Mouse (Mus musculus): Measurements from ENCODE around the gene Krtap1-3.
"Not testable (repeated sequence)": the region's sequence is repeated elsewhere in the genome, so short reads cannot be mapped to it uniquely, and the experiment has no call there.

- not testable (repeated sequence) for TF ChIP-seq CTCF (IDR thresholded peaks at IDR 0.05; ENCODE audit: insufficient read depth, low read length); POLR2A (IDR thresholded peaks at IDR 0.05; ENCODE audit: borderline replicate concordance, extremely low read depth, low read depth, low read length)
Observed at GRCm38 (mm10) chr11:99603208-99603607, 12.1 kb upstream of the Krtap1-3 start, which contains the start of gene Gm11938.

Data from lung, adult 2 months (tissue).